In genomic region chr11:20937942-20938341, GRCm38 (mm10) we compare ENCODE assay signal across 24 mouse cellular contexts.
"Had no signal": no experiment of that assay in that cellular context is flagged by ENCODE, and none has a peak within 500 bp of the region (broad histone marks: within the 10 kb centered on the region; RNA-seq: fewer than 3 reads in every experiment).

No protein-coding gene starts in this region.

- H3K27ac ChIP-seq: gastrocnemius, adult 2 months; heart, embryonic 10.5 days; hindbrain, embryonic 10.5 days; hindbrain, embryonic 12.5 days; hindbrain, embryonic 14.5 days; intestine, embryonic 15.5 days; layer of hippocampus, adult 2 months; left cerebral cortex, adult 2 months; limb, embryonic 10.5 days; limb, embryonic 12.5 days had no signal

- H3K36me3 ChIP-seq: heart, embryonic 10.5 days; heart, embryonic 12.5 days; hindbrain, embryonic 10.5 days; hindbrain, embryonic 12.5 days; intestine, embryonic 15.5 days; limb, embryonic 10.5 days; limb, embryonic 12.5 days had no signal

- ATAC-seq: hindbrain, embryonic 16.5 days; inflammation-experienced regulatory T-cells, adult 6 months; intestine, embryonic 15.5 days; intestine, postnatal 0 days had no signal

- H3K4me2 ChIP-seq: heart, embryonic 12.5 days; hindbrain, embryonic 12.5 days; hindbrain, embryonic 14.5 days; intestine, embryonic 15.5 days; limb, embryonic 12.5 days had no signal

- H3K4me1 ChIP-seq: heart, embryonic 10.5 days; heart, embryonic 12.5 days; intestine, embryonic 15.5 days had no signal

- H3K4me3 ChIP-seq: gastrocnemius, adult 2 months; heart, embryonic 10.5 days; heart, embryonic 12.5 days; hindbrain, embryonic 10.5 days; hindbrain, embryonic 12.5 days; intestine, embryonic 15.5 days; layer of hippocampus, adult 2 months; left cerebral cortex, adult 2 months; limb, embryonic 10.5 days; limb, embryonic 12.5 days had no signal

- DNase-seq: gastrocnemius, adult 2 months; gastrocnemius, postnatal 10 days; gastrocnemius, postnatal 25 days; heart, postnatal 10 days; heart, postnatal 4 days; kidney, adult 18-20 months; kidney, adult 8-10 months; kidney, postnatal 10 days; kidney, postnatal 25 days; kidney, postnatal 4 days; liver had no signal

- H3K9ac ChIP-seq: heart, embryonic 12.5 days; hindbrain, embryonic 12.5 days; hindbrain, embryonic 14.5 days; intestine, embryonic 15.5 days; limb, embryonic 12.5 days had no signal

- H3K9me3 ChIP-seq: heart, embryonic 10.5 days; heart, embryonic 12.5 days; hindbrain, embryonic 10.5 days; hindbrain, embryonic 12.5 days; intestine, embryonic 15.5 days; limb, embryonic 10.5 days; limb, embryonic 12.5 days had no signal

- H3K27me3 ChIP-seq: heart, embryonic 12.5 days; hindbrain, embryonic 12.5 days; intestine, embryonic 15.5 days; limb, embryonic 12.5 days had no signal
